Mouse (Mus musculus) CH12.LX (cell line): ENCODE results near the gene Nid1.

Experiments
- CTCF ChIP-seq, 2 experiments: IDR thresholded peaks in 1 of 2; conservative IDR thresholded peaks in 1 of 2; 2 replicates each; pipeline ENCODE4 v1.5.1; 2011 to 2012; ENCODE audit warnings: low read depth in 2 of 2, low read length in 2 of 2, improper control_type of control experiment in 1 of 2, inconsistent platforms in 1 of 2, mild to moderate bottlenecking in 1 of 2, moderate library complexity in 1 of 2
- GABPA ChIP-seq: IDR thresholded peaks from 2 replicates; pipeline ENCODE4 v1.6.1; 2012; ENCODE audit warnings: low read depth, low read length, improper control_type of control experiment, inconsistent platforms; ENCODE audit not compliant: insufficient replicate concordance
- KAT2A ChIP-seq: IDR thresholded peaks from 2 replicates; pipeline ENCODE4 v1.6.1; 2012; ENCODE audit warnings: low read length, improper control_type of control experiment, inconsistent platforms; ENCODE audit not compliant: insufficient replicate concordance
- MAFK ChIP-seq: IDR thresholded peaks from 2 replicates; pipeline ENCODE4 v1.6.1; 2011; ENCODE audit warnings: low read length, improper control_type of control experiment; ENCODE audit not compliant: insufficient replicate concordance
- MXI1 ChIP-seq: IDR thresholded peaks from 2 replicates; pipeline ENCODE4 v1.6.1; 2011; ENCODE audit warnings: mild to moderate bottlenecking, low read depth, low read length, improper control_type of control experiment
- POLR2A ChIP-seq: IDR thresholded peaks from 2 replicates; pipeline ENCODE4 v1.6.1; 2011; ENCODE audit warnings: low read depth, mild to moderate bottlenecking, improper control_type of control experiment, low read length
- RAD21 ChIP-seq: IDR thresholded peaks from 2 replicates; pipeline ENCODE4 v1.6.1; 2011; ENCODE audit warnings: low read depth, mild to moderate bottlenecking, low read length, improper control_type of control experiment, moderate library complexity
- USF1 ChIP-seq: IDR thresholded peaks from 2 replicates; pipeline ENCODE4 v1.6.1; 2014; ENCODE audit warnings: low read depth, mild to moderate bottlenecking, inconsistent platforms, low read length, improper control_type of control experiment

GRCm38 (mm10) chr13:13549687-13550660 is 112.6 kb downstream of the Nid1 start:
- TF ChIP-seq CTCF (conservative IDR thresholded peaks at IDR 0.05 in 1 of 2, IDR thresholded peaks at IDR 0.05 in 1 of 2; ENCODE audit: low read depth in 2 of 2, low read length in 2 of 2) (no peak), RAD21 (no peak), MAFK (no peak), KAT2A (no peak), MXI1 (no peak), POLR2A (no peak), GABPA (no peak), USF1 (no peak)
